8 mouse cellular contexts compared by ENCODE assay signal in the genomic region with DNA sequence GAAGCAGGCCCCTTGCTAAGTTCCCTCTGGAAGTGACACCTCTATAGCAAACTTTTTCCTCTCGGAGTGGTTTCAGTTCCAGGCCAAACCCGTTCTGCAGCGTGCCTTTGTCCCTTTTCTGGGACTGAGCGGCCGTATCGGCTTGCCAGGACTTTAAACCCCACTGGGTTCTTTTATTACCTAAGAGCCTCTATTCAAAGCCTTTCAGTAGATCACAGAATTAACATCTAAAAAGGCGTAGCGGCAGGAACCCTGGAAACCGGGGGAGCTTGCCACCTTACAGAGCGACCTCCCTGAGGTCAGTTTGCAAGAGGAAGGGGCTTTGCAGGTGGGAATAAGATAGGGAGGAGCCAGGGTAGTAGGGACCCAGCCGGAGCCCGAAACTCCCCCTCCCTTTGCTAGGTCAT.
DNase-seq lines count a peak whose midpoint lies in the region; ATAC-seq and TF ChIP-seq lines count a peak whose summit lies in the region.

No protein-coding gene starts in this region.

- no peak for TF ChIP-seq CTCF in ES-Bruce4 (IDR thresholded peaks at IDR 0.05; ENCODE audit: low read depth, low read length)
- TF ChIP-seq CTCF in lung, postnatal 0 days (IDR thresholded peaks at IDR 0.05) = no peak

- 0 out of 2 replicates have a peak, but pooled peaks cover 1% of the 10 kb centered on the region for H3K27me3 ChIP-seq in ES-Bruce4 (ENCODE audit: control insufficient read depth, insufficient read depth, low read length, poor library complexity, severe bottlenecking)
- no peaks in the 10 kb centered on the region for H3K27me3 ChIP-seq in intestine, embryonic 15.5 days (replicated peaks)
- no peaks in the 10 kb centered on the region for H3K27me3 ChIP-seq in lung, postnatal 0 days (replicated peaks; ENCODE audit: insufficient read depth, low read length)
- H3K27me3 ChIP-seq in heart, embryonic 11.5 days (ENCODE audit: control insufficient read depth, insufficient read depth, low read length) = peaks cover 24% of the 10 kb centered on the region
- peaks cover 64% of the 10 kb centered on the region for H3K27me3 ChIP-seq in liver, embryonic 12.5 days (replicated peaks)

- no peaks in the 10 kb centered on the region for H3K36me3 ChIP-seq in ES-Bruce4 (ENCODE audit: control insufficient read depth, insufficient read depth, low read length, poor library complexity, severe bottlenecking)
- H3K36me3 ChIP-seq in intestine, embryonic 15.5 days = no peaks in the 10 kb centered on the region
- H3K36me3 ChIP-seq in lung, postnatal 0 days (ENCODE audit: insufficient read depth, low read length) = no peaks in the 10 kb centered on the region
- no peaks in the 10 kb centered on the region for H3K36me3 ChIP-seq in heart, embryonic 11.5 days (ENCODE audit: control insufficient read depth, insufficient read depth, low read length)
- H3K36me3 ChIP-seq in liver, embryonic 12.5 days = no peaks in the 10 kb centered on the region

- peak; percentile 46 for DNase-seq in embryo, embryonic 11 days
- peak; percentile 61 for DNase-seq in lung, postnatal 0 days (ENCODE audit: low spot score)
- DNase-seq in thymus, postnatal 25 days = no peak

- no peaks in the 10 kb centered on the region for H3K9me3 ChIP-seq in ES-Bruce4 (replicated peaks; ENCODE audit: control insufficient read depth, insufficient read depth, low read length, poor library complexity, severe bottlenecking)
- H3K9me3 ChIP-seq in intestine, embryonic 15.5 days = no peaks in the 10 kb centered on the region
- no peaks in the 10 kb centered on the region for H3K9me3 ChIP-seq in lung, postnatal 0 days (ENCODE audit: low read length)
- H3K9me3 ChIP-seq in heart, embryonic 11.5 days (replicated peaks; ENCODE audit: control insufficient read depth, low read length) = no peaks in the 10 kb centered on the region
- H3K9me3 ChIP-seq in liver, embryonic 12.5 days (replicated peaks) = no peaks in the 10 kb centered on the region

- no peak for TF ChIP-seq POLR2A in ES-Bruce4 (IDR thresholded peaks at IDR 0.05; ENCODE audit: insufficient read depth, low read length)

- no peak overlapping the region for H3K9ac ChIP-seq in ES-Bruce4 (ENCODE audit: low read depth, poor library complexity, severe bottlenecking)
- no peak overlapping the region for H3K9ac ChIP-seq in intestine, embryonic 15.5 days
- H3K9ac ChIP-seq in lung, postnatal 0 days (replicated peaks; ENCODE audit: low read depth) = no peak overlapping the region
- H3K9ac ChIP-seq in heart, embryonic 11.5 days (ENCODE audit: low read depth, low read length) = no peak overlapping the region
- H3K9ac ChIP-seq in liver, embryonic 12.5 days = no peak overlapping the region

- H3K4me3 ChIP-seq in ES-Bruce4 (ENCODE audit: low read depth, low read length) = no peak overlapping the region
- 0 out of 2 replicates have a peak overlapping the region, but pooled peaks have one; percentile 5 for H3K4me3 ChIP-seq in intestine, embryonic 15.5 days (replicated peaks)
- H3K4me3 ChIP-seq in lung, postnatal 0 days (ENCODE audit: low read depth, low read length) = no peak overlapping the region
- no peak overlapping the region for H3K4me3 ChIP-seq in heart, embryonic 11.5 days (ENCODE audit: low read depth, low read length)
- no peak overlapping the region for H3K4me3 ChIP-seq in liver, embryonic 12.5 days

- ATAC-seq in intestine, embryonic 15.5 days = peak; percentile 75
- ATAC-seq in lung, postnatal 0 days = peak; percentile 46; the same call in 1 of the 2 replicates
- ATAC-seq in heart, embryonic 11.5 days (replicated peaks; ENCODE audit: insufficient number of reproducible peaks, low FRiP score, low TSS enrichment) = no peak
- ATAC-seq in liver, embryonic 12.5 days = no peak
- ATAC-seq in CD4-positive, CD25-positive, alpha-beta regulatory T cell, adult 4 months = no peak

- peak overlapping the region; percentile 35 for H3K4me2 ChIP-seq in intestine, embryonic 15.5 days (replicated peaks)
- no peak overlapping the region; the same call in 1 of the 2 replicates for H3K4me2 ChIP-seq in lung, postnatal 0 days (replicated peaks; ENCODE audit: low read depth, low read length)
- no peak overlapping the region for H3K4me2 ChIP-seq in heart, embryonic 11.5 days
- no peak overlapping the region for H3K4me2 ChIP-seq in liver, embryonic 12.5 days

- 32% methylated on average over 12 of the region's 12 CpGs for WGBS in intestine, embryonic 15.5 days
- 33% methylated on average over 12 of the region's 12 CpGs for WGBS in lung, postnatal 0 days
- WGBS in heart, embryonic 11.5 days (ENCODE audit: insufficient replicate concordance) = 17% methylated on average over 12 of the region's 12 CpGs
- WGBS in liver, embryonic 12.5 days (ENCODE audit: insufficient replicate concordance) = 41% methylated on average over 12 of the region's 12 CpGs

- peaks cover 8% of the 10 kb centered on the region for H3K4me1 ChIP-seq in ES-Bruce4 (ENCODE audit: control insufficient read depth, insufficient read depth, low read length)
- H3K4me1 ChIP-seq in intestine, embryonic 15.5 days (replicated peaks) = peaks cover 22% of the 10 kb centered on the region
- H3K4me1 ChIP-seq in lung, postnatal 0 days (ENCODE audit: insufficient read depth, low read depth, low read length) = peaks cover 12% of the 10 kb centered on the region; the same call in 1 of the 2 replicates
- no peaks in the 10 kb centered on the region for H3K4me1 ChIP-seq in heart, embryonic 11.5 days (ENCODE audit: control insufficient read depth, insufficient read depth, low read length)
- peaks cover 10% of the 10 kb centered on the region for H3K4me1 ChIP-seq in liver, embryonic 12.5 days

- H3K27ac ChIP-seq in ES-Bruce4 (ENCODE audit: insufficient read depth, low read length) = peak overlapping the region; percentile 82
- peak overlapping the region; percentile 90 for H3K27ac ChIP-seq in intestine, embryonic 15.5 days
- peak overlapping the region; percentile 64 for H3K27ac ChIP-seq in lung, postnatal 0 days (ENCODE audit: low read length)
- H3K27ac ChIP-seq in heart, embryonic 11.5 days (ENCODE audit: low read depth, low read length) = no peak overlapping the region
- H3K27ac ChIP-seq in liver, embryonic 12.5 days = no peak overlapping the region

- TF ChIP-seq EP300 in ES-Bruce4 (IDR thresholded peaks at IDR 0.05; ENCODE audit: insufficient read depth, low read depth, low read length) = peak; percentile 82
- no peak for TF ChIP-seq EP300 in lung, postnatal 0 days (IDR thresholded peaks at IDR 0.05)

Comparison
In these comparisons a context has a peak if more than half of its experiments do, and no peak if none do; other contexts are left out.
1. H3K27ac ChIP-seq: peak in ES-Bruce4 (single experiment), intestine, embryonic 15.5 days (single experiment) and lung, postnatal 0 days (single experiment); none in heart, embryonic 11.5 days (single experiment) and liver, embryonic 12.5 days (single experiment).
2. ATAC-seq: peak in intestine, embryonic 15.5 days (single experiment) and lung, postnatal 0 days (single experiment); none in heart, embryonic 11.5 days (single experiment), liver, embryonic 12.5 days (single experiment) and CD4-positive, CD25-positive, alpha-beta regulatory T cell, adult 4 months (single experiment).